Mouse (Mus musculus) forebrain, embryonic 11.5 days (tissue): ENCODE measurements at regions not wholly inside any gene's neighbourhood (a gene's known extent, or its start where the extent isn't known, plus 50 kb on each side); places are given as distances from the start of the nearest gene placed in this dataset.

Experiments
- ATAC-seq: fragments of 200-750 bp; cut with Nextera tagmentation; replicated peaks from 2 replicates; pipeline ENCODE4 v1.8.0; 2017; ENCODE audit warnings: moderate TSS enrichment; ENCODE audit not compliant: low FRiP score
- DNase-seq: peaks from one replicate; pipeline ENCODE4 v3.0.0-alpha.2; 2017; ENCODE audit warnings: low spot score
- H3K27ac ChIP-seq: fragments of 300-500 bp; sonication (generic); 2 replicates; pipeline ENCODE4 v1.5.1; 2014; ENCODE audit warnings: low read depth, low read length
- H3K27me3 ChIP-seq: fragments of 300-500 bp; sonication (generic); 2 replicates; pipeline ENCODE4 v1.6.1; 2014; ENCODE audit warnings: mild to moderate bottlenecking, low read length, mixed read lengths; ENCODE audit not compliant: control insufficient read depth, insufficient read depth
- H3K36me3 ChIP-seq: fragments of 300-500 bp; sonication (generic); 2 replicates; pipeline ENCODE4 v1.6.1; 2014; ENCODE audit warnings: mild to moderate bottlenecking, low read length, moderate library complexity, mixed read lengths; ENCODE audit not compliant: control insufficient read depth, insufficient read depth
- H3K4me1 ChIP-seq: fragments of 300-500 bp; sonication (generic); replicated peaks from 2 replicates; pipeline ENCODE4 v1.6.1; 2014; ENCODE audit warnings: low read length, mixed read lengths; ENCODE audit not compliant: control insufficient read depth, insufficient read depth
- H3K4me2 ChIP-seq: fragments of 300-500 bp; sonication (generic); 2 replicates; pipeline ENCODE4 v1.6.1; 2014; ENCODE audit warnings: low read depth, mild to moderate bottlenecking, low read length, moderate library complexity, mixed read lengths; ENCODE audit not compliant: severe bottlenecking
- H3K4me3 ChIP-seq: fragments of 300-500 bp; sonication (generic); 2 replicates; pipeline ENCODE4 v1.5.1; 2014; ENCODE audit warnings: low read depth, low read length
- H3K9ac ChIP-seq: fragments of 300-500 bp; sonication (generic); 2 replicates; pipeline ENCODE4 v1.6.1; 2014; ENCODE audit warnings: low read length
- H3K9me3 ChIP-seq: fragments of 300-500 bp; sonication (generic); 2 replicates; pipeline ENCODE4 v1.6.1; 2016; ENCODE audit warnings: low read length, mixed read lengths; ENCODE audit not compliant: control insufficient read depth
- WGBS: fragments of 180-500 bp; shearing (Covaris S2); extraction: QIAGEN DNeasy Blood & Tissue Kit; methylation state at CpG from one replicate; pipeline ENCODE4 v1.1.7; 2014; 5-methylcytosine and 5-hydroxymethylcytosine counted together

GRCm38 (mm10) chr1:71945070-71945469, 267.0 kb downstream of the Mreg start:
- DNase-seq, result no peak
- Histone ChIP-seq H3K4me3 (no peak overlapping the region), H3K9me3 (no peaks in the 10 kb centered on the region), H3K27ac (no peak overlapping the region), H3K36me3 (no peaks in the 10 kb centered on the region), H3K4me1 (no peaks in the 10 kb centered on the region; the same call in 1 of the 2 replicates), H3K4me2 (no peak overlapping the region), H3K27me3 (no peaks in the 10 kb centered on the region), H3K9ac (no peak overlapping the region)
- 92% methylated on average over 6 of the region's 6 CpGs for WGBS
- ATAC-seq, result no peak

GRCm38 (mm10) chr1:71944531-71944930, 267.6 kb downstream of the Mreg start:
- no peaks in the 10 kb centered on the region for H3K36me3 ChIP-seq
- WGBS, result 90% methylated on average over 3 of the region's 3 CpGs
- no peaks in the 10 kb centered on the region for H3K9me3 ChIP-seq
- H3K4me1 ChIP-seq, result no peaks in the 10 kb centered on the region; the same call in 1 of the 2 replicates
- H3K27ac ChIP-seq, result no peak overlapping the region
- no peak overlapping the region for H3K4me3 ChIP-seq
- H3K4me2 ChIP-seq, result no peak overlapping the region
- no peak for DNase-seq
- H3K9ac ChIP-seq, result no peak overlapping the region
- H3K27me3 ChIP-seq, result no peaks in the 10 kb centered on the region
- ATAC-seq, result no peak

- no peaks in the 10 kb centered on the region for H3K36me3 ChIP-seq
- ATAC-seq (no peak), DNase-seq (no peak)
- no peak overlapping the region for H3K27ac ChIP-seq
- no peaks in the 10 kb centered on the region for H3K27me3 ChIP-seq
- H3K4me3 ChIP-seq, result no peak overlapping the region
- H3K4me1 ChIP-seq, result no peaks in the 10 kb centered on the region; the same call in 1 of the 2 replicates
- no peak overlapping the region for H3K4me2 ChIP-seq
- no peaks in the 10 kb centered on the region for H3K9me3 ChIP-seq
- no peak overlapping the region for H3K9ac ChIP-seq
Measured at GRCm38 (mm10) chr1:71942145-71942544, 270.0 kb downstream of the Mreg start.

- Histone ChIP-seq H3K4me3 (no peak overlapping the region), H3K9me3 (no peaks in the 10 kb centered on the region), H3K4me2 (no peak overlapping the region), H3K9ac (no peak overlapping the region), H3K27ac (no peak overlapping the region), H3K4me1 (no peaks in the 10 kb centered on the region; the same call in 1 of the 2 replicates), H3K36me3 (no peaks in the 10 kb centered on the region), H3K27me3 (no peaks in the 10 kb centered on the region)
- no peak for DNase-seq
- 62% methylated on average over 4 of the region's 4 CpGs for WGBS
- no peak for ATAC-seq
Measured at GRCm38 (mm10) chr1:71941688-71942087, 270.4 kb downstream of the Mreg start.

GRCm38 (mm10) chr1:71940900-71941299, 271.2 kb downstream of the Mreg start:
- H3K9me3 ChIP-seq, result no peaks in the 10 kb centered on the region
- no peak overlapping the region for H3K9ac ChIP-seq
- no peak overlapping the region for H3K4me2 ChIP-seq
- no peak overlapping the region for H3K4me3 ChIP-seq
- WGBS, result 49% methylated on average over 4 of the region's 4 CpGs
- no peak for DNase-seq
- ATAC-seq, result no peak
- H3K27ac ChIP-seq, result no peak overlapping the region
- H3K27me3 ChIP-seq, result no peaks in the 10 kb centered on the region
- no peaks in the 10 kb centered on the region for H3K36me3 ChIP-seq
- no peaks in the 10 kb centered on the region; the same call in 1 of the 2 replicates for H3K4me1 ChIP-seq

GRCm38 (mm10) chr1:71938323-71939007, 273.6 kb downstream of the Mreg start:
- ATAC-seq, result no peak
- 72% methylated on average over 12 of the region's 12 CpGs for WGBS
- no peak overlapping the region for H3K4me3 ChIP-seq
- no peak overlapping the region for H3K9ac ChIP-seq
- no peaks in the 10 kb centered on the region for H3K36me3 ChIP-seq
- no peak overlapping the region for H3K27ac ChIP-seq
- no peak overlapping the region for H3K4me2 ChIP-seq
- no peaks in the 10 kb centered on the region for H3K9me3 ChIP-seq
- no peaks in the 10 kb centered on the region for H3K27me3 ChIP-seq
- H3K4me1 ChIP-seq, result no peaks in the 10 kb centered on the region; the same call in 1 of the 2 replicates
- DNase-seq, result no peak

GRCm38 (mm10) chr1:71937922-71938321, 274.2 kb downstream of the Mreg start:
- ATAC-seq (no peak), DNase-seq (no peak)
- Histone ChIP-seq H3K36me3 (no peaks in the 10 kb centered on the region), H3K27me3 (no peaks in the 10 kb centered on the region), H3K9ac (no peak overlapping the region), H3K4me1 (no peaks in the 10 kb centered on the region; the same call in 1 of the 2 replicates), H3K4me2 (no peak overlapping the region), H3K27ac (no peak overlapping the region), H3K4me3 (no peak overlapping the region), H3K9me3 (no peaks in the 10 kb centered on the region)
- 82% methylated on average over 8 of the region's 8 CpGs for WGBS

GRCm38 (mm10) chr1:71937168-71937567, 274.9 kb downstream of the Mreg start:
- H3K4me2 ChIP-seq, result no peak overlapping the region
- H3K27ac ChIP-seq, result no peak overlapping the region
- WGBS, result 76% methylated on average over 3 of the region's 3 CpGs
- no peak overlapping the region for H3K9ac ChIP-seq
- no peaks in the 10 kb centered on the region for H3K27me3 ChIP-seq
- no peak for ATAC-seq
- no peaks in the 10 kb centered on the region for H3K36me3 ChIP-seq
- no peaks in the 10 kb centered on the region for H3K9me3 ChIP-seq
- no peak overlapping the region for H3K4me3 ChIP-seq
- DNase-seq, result no peak
- no peaks in the 10 kb centered on the region; the same call in 1 of the 2 replicates for H3K4me1 ChIP-seq

- DNase-seq (no peak), ATAC-seq (no peak)
- no peaks in the 10 kb centered on the region for H3K36me3 ChIP-seq
- H3K27ac ChIP-seq, result no peak overlapping the region
- H3K9ac ChIP-seq, result no peak overlapping the region
- H3K4me2 ChIP-seq, result no peak overlapping the region
- no peaks in the 10 kb centered on the region for H3K9me3 ChIP-seq
- no peaks in the 10 kb centered on the region for H3K27me3 ChIP-seq
- H3K4me3 ChIP-seq, result no peak overlapping the region
- H3K4me1 ChIP-seq, result no peaks in the 10 kb centered on the region; the same call in 1 of the 2 replicates
- WGBS, result 65% methylated on average over 5 of the region's 5 CpGs
Measured at GRCm38 (mm10) chr1:71936501-71937129, 275.5 kb downstream of the Mreg start.
